ENCODE assay signal across 9 mouse cellular contexts in genomic region chr9:123531234-123531633, GRCm38 (mm10). TPM values are rescaled to one million over a fixed set of nuclear protein-coding genes. Genes with fewer than 3 reads are reported as not detected.
DNase-seq lines count a peak whose midpoint lies in the region; ATAC-seq and TF ChIP-seq lines count a peak whose summit lies in the region.
"Had no signal": no experiment of that assay in that cellular context is flagged by ENCODE, and none has a peak within 500 bp of the region (broad histone marks: within the 10 kb centered on the region; RNA-seq: fewer than 3 reads in every experiment).

No protein-coding gene starts in this region.

- no peak overlapping the region for H3K27ac ChIP-seq in kidney, adult 2 months (ENCODE audit: insufficient read depth, low read depth, low read length)
- no peak overlapping the region for H3K27ac ChIP-seq in embryonic facial prominence, embryonic 13.5 days
- no peak overlapping the region for H3K27ac ChIP-seq in hindbrain, postnatal 0 days
- H3K27ac ChIP-seq in midbrain, embryonic 13.5 days = no peak overlapping the region
- H3K27ac ChIP-seq in cerebellum, adult 2 months (ENCODE audit: insufficient read depth, low read length) = no peak overlapping the region

- no peak for DNase-seq in kidney, adult 2 months
- no peak for DNase-seq in kidney, adult 18-20 months
- no peak for DNase-seq in hindbrain, postnatal 0 days (ENCODE audit: low spot score)
- no peak for DNase-seq in left cerebral cortex, adult 8-10 months (ENCODE audit: low spot score in 2 of 2)
- no peak for DNase-seq in layer of hippocampus, postnatal 25 days (ENCODE audit: extremely low spot score in 1 of 2, low spot score in 1 of 2)
- DNase-seq in cerebellum, adult 2 months = no peak

- no peak for TF ChIP-seq POLR2A in kidney, adult 2 months (IDR thresholded peaks at IDR 0.05; ENCODE audit: low read depth, low read length)
- no peak for TF ChIP-seq POLR2A in cerebellum, adult 2 months (IDR thresholded peaks at IDR 0.05; ENCODE audit: borderline replicate concordance, insufficient read depth, low read length)

- H3K4me1 ChIP-seq in kidney, adult 2 months (ENCODE audit: control insufficient read depth, insufficient read depth, low read length) = peaks cover 15% of the 10 kb centered on the region
- H3K4me1 ChIP-seq in embryonic facial prominence, embryonic 13.5 days = peaks cover 22% of the 10 kb centered on the region
- H3K4me1 ChIP-seq in hindbrain, postnatal 0 days (ENCODE audit: insufficient read depth, low read length) = peaks cover 12% of the 10 kb centered on the region
- peaks cover 30% of the 10 kb centered on the region for H3K4me1 ChIP-seq in midbrain, embryonic 13.5 days (replicated peaks)
- peaks cover 3% of the 10 kb centered on the region; the same call in 1 of the 2 replicates for H3K4me1 ChIP-seq in cerebellum, adult 2 months (ENCODE audit: control insufficient read depth, insufficient read depth, low read length)

- peak overlapping the region; percentile 92 for H3K4me3 ChIP-seq in kidney, adult 2 months (ENCODE audit: insufficient read depth, low read depth, low read length)
- H3K4me3 ChIP-seq in embryonic facial prominence, embryonic 13.5 days = peak overlapping the region; percentile 98
- peak overlapping the region; percentile 83 for H3K4me3 ChIP-seq in hindbrain, postnatal 0 days (ENCODE audit: low read length)
- peak overlapping the region; percentile 97 for H3K4me3 ChIP-seq in midbrain, embryonic 13.5 days (replicated peaks)
- no peak overlapping the region for H3K4me3 ChIP-seq in cerebellum, adult 2 months (replicated peaks; ENCODE audit: insufficient read depth, low read depth, low read length)

- H3K9me3 ChIP-seq in embryonic facial prominence, embryonic 13.5 days = no peaks in the 10 kb centered on the region
- H3K9me3 ChIP-seq in hindbrain, postnatal 0 days (ENCODE audit: low read length) = no peaks in the 10 kb centered on the region
- no peaks in the 10 kb centered on the region for H3K9me3 ChIP-seq in midbrain, embryonic 13.5 days
- H3K9me3 ChIP-seq: G1E had no signal

- ATAC-seq in embryonic facial prominence, embryonic 13.5 days (ENCODE audit: insufficient number of reproducible peaks, insufficient read depth, low FRiP score, low TSS enrichment, low read depth) = no peak
- no peak for ATAC-seq in hindbrain, postnatal 0 days
- no peak for ATAC-seq in midbrain, embryonic 13.5 days

- peak overlapping the region; percentile 69 for H3K4me2 ChIP-seq in embryonic facial prominence, embryonic 13.5 days
- H3K4me2 ChIP-seq in hindbrain, postnatal 0 days (ENCODE audit: low read depth, low read length) = peak overlapping the region; percentile 69
- peak overlapping the region; percentile 65 for H3K4me2 ChIP-seq in midbrain, embryonic 13.5 days (replicated peaks)

- H3K36me3 ChIP-seq in kidney, adult 2 months (ENCODE audit: control insufficient read depth, insufficient read depth, low read length) = no peaks in the 10 kb centered on the region
- 0 out of 2 replicates have a peak, but pooled peaks cover 3% of the 10 kb centered on the region for H3K36me3 ChIP-seq in embryonic facial prominence, embryonic 13.5 days
- H3K36me3 ChIP-seq in hindbrain, postnatal 0 days (ENCODE audit: insufficient read depth, low read length) = no peaks in the 10 kb centered on the region; the same call in 1 of the 2 replicates
- peaks cover 4% of the 10 kb centered on the region; the same call in 1 of the 2 replicates for H3K36me3 ChIP-seq in midbrain, embryonic 13.5 days

- TF ChIP-seq CTCF in kidney, adult 2 months (conservative IDR thresholded peaks at IDR 0.05; ENCODE audit: insufficient read depth, insufficient read length, low read depth, low read length) = no peak
- no peak for TF ChIP-seq CTCF in hindbrain, postnatal 0 days (IDR thresholded peaks at IDR 0.05; ENCODE audit: low read depth)
- TF ChIP-seq CTCF in cerebellum, adult 2 months (IDR thresholded peaks at IDR 0.05; ENCODE audit: borderline replicate concordance, insufficient read depth, low read depth, low read length) = no peak

- peak overlapping the region; percentile 97 for H3K9ac ChIP-seq in embryonic facial prominence, embryonic 13.5 days
- H3K9ac ChIP-seq in hindbrain, postnatal 0 days (replicated peaks; ENCODE audit: low read length) = no peak overlapping the region; the same call in 1 of the 2 replicates
- peak overlapping the region; percentile 98 for H3K9ac ChIP-seq in midbrain, embryonic 13.5 days (replicated peaks)

- no peaks in the 10 kb centered on the region for H3K27me3 ChIP-seq in kidney, adult 2 months (replicated peaks; ENCODE audit: control insufficient read depth, insufficient read depth, low read length)
- H3K27me3 ChIP-seq in embryonic facial prominence, embryonic 13.5 days = no peaks in the 10 kb centered on the region
- no peaks in the 10 kb centered on the region for H3K27me3 ChIP-seq in hindbrain, postnatal 0 days (ENCODE audit: insufficient read depth, low read length)
- no peaks in the 10 kb centered on the region for H3K27me3 ChIP-seq in midbrain, embryonic 13.5 days
- no peaks in the 10 kb centered on the region for H3K27me3 ChIP-seq in cerebellum, adult 2 months (ENCODE audit: control insufficient read depth, insufficient read depth, low read length)

RNA-seq across cellular contexts. Expression of gene Sacm1l, which starts 1.7 kb away (rescaled TPM):
- 13.8 and 20.0 TPM in 2 replicates for polyA plus RNA-seq in kidney, adult 2 months (2012; rRNA removed)
- polyA plus RNA-seq in embryonic facial prominence, embryonic 13.5 days (2015; fragmentation: Nextera tagmentation; extraction: Ambion mirVana) = 42.8 and 49.3 TPM in 2 replicates
- total RNA-seq in hindbrain, postnatal 0 days (2014; rRNA removed) = 24.8 and 32.2 TPM in 2 replicates
- polyA plus RNA-seq in hindbrain, postnatal 0 days (2015; fragmentation: Nextera tagmentation; extraction: Ambion mirVana) = 37.1 and 39.7 TPM in 2 replicates
- 45.8 and 49.9 TPM in 2 replicates for polyA plus RNA-seq in midbrain, embryonic 13.5 days (2015; fragmentation: Nextera tagmentation; extraction: Ambion mirVana)
- total RNA-seq in left cerebral cortex, adult 8-10 months (2022) = 10 to 100 TPM; 60.6 to 65.9 (median 62.7) TPM
- 10 to 100 TPM; 51.0 to 58.1 TPM for total RNA-seq in layer of hippocampus, postnatal 25 days (2021)
- polyA plus RNA-seq in cerebellum, adult 2 months (2012; rRNA removed) = 57.1 and 58.1 TPM in 2 replicates

RNA-seq across cellular contexts. Expression of gene Limd1, which starts 52.7 kb away (rescaled TPM):
- 56.9 and 58.7 TPM in 2 replicates for polyA plus RNA-seq in kidney, adult 2 months (2012; rRNA removed)
- 47.0 and 50.2 TPM in 2 replicates for polyA plus RNA-seq in embryonic facial prominence, embryonic 13.5 days (2015; fragmentation: Nextera tagmentation; extraction: Ambion mirVana)
- total RNA-seq in hindbrain, postnatal 0 days (2014; rRNA removed) = 29.7 and 30.3 TPM in 2 replicates
- 11.1 and 11.4 TPM in 2 replicates for polyA plus RNA-seq in hindbrain, postnatal 0 days (2015; fragmentation: Nextera tagmentation; extraction: Ambion mirVana)
- polyA plus RNA-seq in midbrain, embryonic 13.5 days (2015; fragmentation: Nextera tagmentation; extraction: Ambion mirVana) = 20.3 and 22.7 TPM in 2 replicates
- 10 to 100 TPM in 1 of 4 experiments, 1 to 10 TPM in 3; 7.7 to 10.1 (median 8.0) TPM for total RNA-seq in left cerebral cortex, adult 8-10 months (2022)
- 1 to 10 TPM; 6.4 to 6.5 TPM for total RNA-seq in layer of hippocampus, postnatal 25 days (2021)
- polyA plus RNA-seq in cerebellum, adult 2 months (2012; rRNA removed) = 5.9 and 6.5 TPM in 2 replicates
